Mouse (Mus musculus) liver, adult (tissue): Measurements from ENCODE around the gene Wbp4.
"Not testable (repeated sequence)": the region's sequence is repeated elsewhere in the genome, so short reads cannot be mapped to it uniquely, and the experiment has no call there.

Experiments used
- GATA4 ChIP-seq: IDR thresholded peaks from 2 replicates; pipeline ENCODE4 v1.6.1; 2014; ENCODE audit warnings: mild to moderate bottlenecking, low read length; ENCODE audit not compliant: insufficient replicate concordance

The Wbp4 gene

GRCm38 (mm10) chr14:79486993-79487731 lies 5.8 kb upstream of the Wbp4 start:
- no peak for TF ChIP-seq GATA4

- TF ChIP-seq GATA4: peak; percentile 5; the same call in 1 of the 2 replicates
These were observed 5.3 kb upstream of the Wbp4 start for GRCm38 (mm10) chr14:79486617-79486992.

- TF ChIP-seq GATA4: no peak
These were observed 2.3 kb upstream of the Wbp4 start for GRCm38 (mm10) chr14:79483611-79484120.

GRCm38 (mm10) chr14:79482747-79483355 lies 1.5 kb upstream of the Wbp4 start:
- no peak for TF ChIP-seq GATA4

- TF ChIP-seq GATA4: no peak
These were observed 936 bp upstream of the Wbp4 start for GRCm38 (mm10) chr14:79482251-79482661.

GRCm38 (mm10) chr14:79480624-79481338 lies 539 bp downstream of the Wbp4 start, which contains the start of gene Elf1:
Elf1 (plus strand) TSS chr14:79481194.
- peak; percentile 37; the same call in 1 of the 2 replicates for TF ChIP-seq GATA4

GRCm38 (mm10) chr14:79473384-79473783 lies 7.9 kb downstream of the Wbp4 start:
- TF ChIP-seq GATA4: no peak

GRCm38 (mm10) chr14:79467621-79468020 lies 13.7 kb downstream of the Wbp4 start:
- TF ChIP-seq GATA4: no peak

GRCm38 (mm10) chr14:79465623-79466022 lies 15.7 kb downstream of the Wbp4 start:
- no peak for TF ChIP-seq GATA4

- no peak for TF ChIP-seq GATA4
These were observed 20.3 kb downstream of the Wbp4 start for GRCm38 (mm10) chr14:79460988-79461387.

- TF ChIP-seq GATA4: no peak
These were observed 20.9 kb downstream of the Wbp4 start for GRCm38 (mm10) chr14:79460401-79460800.

- TF ChIP-seq GATA4: not testable (repeated sequence)
These were observed 29.4 kb downstream of the Wbp4 start, which contains the start of gene Kbtbd6 for GRCm38 (mm10) chr14:79451681-79452590. Kbtbd6 (plus strand) TSS chr14:79451835.

GRCm38 (mm10) chr14:79445055-79445620 lies 36.2 kb downstream of the Wbp4 start:
- TF ChIP-seq GATA4: no peak

GRCm38 (mm10) chr14:79444601-79445000 lies 36.7 kb downstream of the Wbp4 start:
- no peak for TF ChIP-seq GATA4
